ENCODE assay signal across 27 mouse cellular contexts in genomic region chr2:69612716-69613115, GRCm38 (mm10). TPM values are rescaled to one million over a fixed set of nuclear protein-coding genes. Genes with fewer than 3 reads are reported as not detected.
A peak's percentile ranks its signal among the peaks of the same experiment; 100 is the strongest.
DNase-seq lines count a peak whose midpoint lies in the region; ATAC-seq and TF ChIP-seq lines count a peak whose summit lies in the region.
"Had no signal": no experiment of that assay in that cellular context is flagged by ENCODE, and none has a peak within 500 bp of the region (broad histone marks: within the 10 kb centered on the region; RNA-seq: fewer than 3 reads in every experiment).

No protein-coding gene starts in this region.

- H3K4me3 ChIP-seq in heart, embryonic 12.5 days: no peak overlapping the region
- 0 out of 2 replicates have a peak overlapping the region, but pooled peaks have one; percentile 21 for H3K4me3 ChIP-seq in midbrain, embryonic 10.5 days
- H3K4me3 ChIP-seq in midbrain, embryonic 15.5 days: no peak overlapping the region
- H3K4me3 ChIP-seq in bone marrow macrophage, adult 2 months (ENCODE audit: insufficient read depth, low read length): no peak overlapping the region
- H3K4me3 ChIP-seq in intestine, postnatal 0 days (ENCODE audit: low read depth, low read length): no peak overlapping the region
- H3K4me3 ChIP-seq: gastrocnemius, adult 2 months; hindbrain, embryonic 12.5 days; limb, embryonic 13.5 days; liver, embryonic 12.5 days; myocyte; neural tube, embryonic 13.5 days; stomach, embryonic 15.5 days had no signal

- peaks cover 7% of the 10 kb centered on the region for H3K4me1 ChIP-seq in heart, embryonic 12.5 days (replicated peaks)
- H3K4me1 ChIP-seq in midbrain, embryonic 10.5 days: peaks cover 12% of the 10 kb centered on the region
- peaks cover 6% of the 10 kb centered on the region; the same call in 1 of the 2 replicates for H3K4me1 ChIP-seq in midbrain, embryonic 15.5 days
- peaks cover 12% of the 10 kb centered on the region for H3K4me1 ChIP-seq in bone marrow macrophage, adult 2 months (ENCODE audit: control insufficient read depth, insufficient read depth, low read length)
- H3K4me1 ChIP-seq in intestine, postnatal 0 days (replicated peaks; ENCODE audit: control insufficient read depth, insufficient read depth, low read length): no peaks in the 10 kb centered on the region
- H3K4me1 ChIP-seq: stomach, embryonic 15.5 days had no signal

- TF ChIP-seq CTCF in bone marrow macrophage, adult 2 months (IDR thresholded peaks at IDR 0.05; ENCODE audit: low read depth, low read length): no peak
- TF ChIP-seq CTCF in intestine, postnatal 0 days (IDR thresholded peaks at IDR 0.05; ENCODE audit: low read depth): no peak

- TF ChIP-seq POLR2A in bone marrow macrophage, adult 2 months (IDR thresholded peaks at IDR 0.05; ENCODE audit: borderline replicate concordance, low read depth, low read length): no peak

- H3K27ac ChIP-seq in heart, embryonic 12.5 days (ENCODE audit: poor library complexity, severe bottlenecking): no peak overlapping the region
- no peak overlapping the region; the same call in 1 of the 2 replicates for H3K27ac ChIP-seq in midbrain, embryonic 10.5 days (replicated peaks)
- H3K27ac ChIP-seq in midbrain, embryonic 15.5 days: no peak overlapping the region
- peak overlapping the region; percentile 62; the same call in 1 of the 2 replicates for H3K27ac ChIP-seq in bone marrow macrophage, adult 2 months (ENCODE audit: insufficient read depth, low read depth, low read length)
- H3K27ac ChIP-seq in intestine, postnatal 0 days (ENCODE audit: low read depth, low read length): peak overlapping the region; percentile 63
- H3K27ac ChIP-seq: gastrocnemius, adult 2 months; hindbrain, embryonic 12.5 days; limb, embryonic 13.5 days; liver, embryonic 12.5 days; neural tube, embryonic 13.5 days; stomach, embryonic 15.5 days had no signal

- 0 out of 2 replicates have a peak, but pooled peaks cover 3% of the 10 kb centered on the region for H3K27me3 ChIP-seq in heart, embryonic 12.5 days (replicated peaks)
- H3K27me3 ChIP-seq in midbrain, embryonic 10.5 days (ENCODE audit: low read depth, poor library complexity, severe bottlenecking): peaks cover 3% of the 10 kb centered on the region; the same call in 1 of the 2 replicates
- H3K27me3 ChIP-seq in midbrain, embryonic 15.5 days (replicated peaks): no peaks in the 10 kb centered on the region
- H3K27me3 ChIP-seq in intestine, postnatal 0 days (replicated peaks; ENCODE audit: control insufficient read depth, insufficient read depth, low read length): no peaks in the 10 kb centered on the region
- H3K27me3 ChIP-seq: hindbrain, embryonic 12.5 days; neural tube, embryonic 13.5 days; Patski; stomach, embryonic 15.5 days had no signal

- ATAC-seq in heart, embryonic 12.5 days (ENCODE audit: insufficient number of reproducible peaks, low FRiP score): no peak
- ATAC-seq in midbrain, embryonic 15.5 days (replicated peaks): no peak
- ATAC-seq in intestine, postnatal 0 days: peak; percentile 14; the same call in 1 of the 2 replicates
- ATAC-seq in megakaryocyte-erythroid progenitor cell, adult 5-6 weeks (replicated peaks; ENCODE audit: low FRiP score, low TSS enrichment, poor library complexity, severe bottlenecking): no peak
- ATAC-seq: activated CD4-positive, CD25-positive, alpha-beta regulatory T cell, adult 4 months; liver, embryonic 12.5 days; midbrain, embryonic 16.5 days; Patski had no signal

- H3K9me3 ChIP-seq in heart, embryonic 12.5 days (replicated peaks): no peaks in the 10 kb centered on the region
- no peaks in the 10 kb centered on the region for H3K9me3 ChIP-seq in midbrain, embryonic 10.5 days (replicated peaks)
- no peaks in the 10 kb centered on the region for H3K9me3 ChIP-seq in midbrain, embryonic 15.5 days
- no peaks in the 10 kb centered on the region for H3K9me3 ChIP-seq in intestine, postnatal 0 days (ENCODE audit: control insufficient read depth)
- H3K9me3 ChIP-seq: G1E; hindbrain, embryonic 12.5 days; limb, embryonic 13.5 days; liver, embryonic 12.5 days; neural tube, embryonic 13.5 days; stomach, embryonic 15.5 days had no signal

- peak overlapping the region; percentile 30; the same call in 1 of the 2 replicates for H3K4me2 ChIP-seq in heart, embryonic 12.5 days
- H3K4me2 ChIP-seq in midbrain, embryonic 15.5 days: no peak overlapping the region
- H3K4me2 ChIP-seq in intestine, postnatal 0 days (replicated peaks; ENCODE audit: low read depth): no peak overlapping the region
- H3K4me2 ChIP-seq: hindbrain, embryonic 12.5 days; neural tube, embryonic 13.5 days; stomach, embryonic 15.5 days had no signal

- no peak for DNase-seq in heart, adult 8-10 months (ENCODE audit: low spot score)
- DNase-seq in midbrain, embryonic 10.5 days (ENCODE audit: low spot score): no peak
- DNase-seq in gastrocnemius, postnatal 10 days: no peak
- DNase-seq: adrenal gland, adult 8-10 months; cerebellum, adult 18-20 months; cerebellum, postnatal 36 days; gastrocnemius, adult 2 months; lung, adult 18-20 months; right cerebral cortex, postnatal 4 days; thymus, adult 2 months; thymus, postnatal 4 days had no signal

- H3K9ac ChIP-seq in heart, embryonic 12.5 days: no peak overlapping the region
- H3K9ac ChIP-seq in midbrain, embryonic 15.5 days: no peak overlapping the region
- no peak overlapping the region for H3K9ac ChIP-seq in intestine, postnatal 0 days (ENCODE audit: low read depth, low read length)
- H3K9ac ChIP-seq: hindbrain, embryonic 12.5 days; limb, embryonic 13.5 days; liver, embryonic 12.5 days; neural tube, embryonic 13.5 days; stomach, embryonic 15.5 days had no signal

- WGBS in heart, embryonic 12.5 days: 52% methylated on average over 9 of the region's 9 CpGs
- 37% methylated on average over 9 of the region's 9 CpGs for WGBS in midbrain, embryonic 10.5 days
- WGBS in midbrain, embryonic 15.5 days: 43% methylated on average over 9 of the region's 9 CpGs
- WGBS in intestine, postnatal 0 days: 18% methylated on average over 9 of the region's 9 CpGs

- no peaks in the 10 kb centered on the region for H3K36me3 ChIP-seq in heart, embryonic 12.5 days
- H3K36me3 ChIP-seq in midbrain, embryonic 10.5 days: no peaks in the 10 kb centered on the region
- H3K36me3 ChIP-seq in midbrain, embryonic 15.5 days (replicated peaks): no peaks in the 10 kb centered on the region
- H3K36me3 ChIP-seq in intestine, postnatal 0 days (ENCODE audit: control insufficient read depth, insufficient read depth): no peaks in the 10 kb centered on the region
- H3K36me3 ChIP-seq: G1E; hindbrain, embryonic 12.5 days; limb, embryonic 13.5 days; liver, embryonic 12.5 days; neural tube, embryonic 13.5 days; stomach, embryonic 15.5 days had no signal

RNA-seq across cellular contexts. Expression of gene Lrp2, which starts 26.9 kb away (rescaled TPM):
- 0.74 and 0.78 TPM in 2 replicates for polyA plus RNA-seq in heart, embryonic 12.5 days (2016; fragmentation: Nextera tagmentation; extraction: Ambion mirVana)
- 1 to 10 TPM in 3 of 4 experiments, under 1 TPM in 1; 0.57 to 1.6 (median 1.1) TPM for total RNA-seq in heart, adult 8-10 months (2022)
- polyA plus RNA-seq in midbrain, embryonic 10.5 days (2016; fragmentation: Nextera tagmentation; extraction: Ambion mirVana): 2.8 and 3.4 TPM in 2 replicates
- polyA plus RNA-seq in midbrain, embryonic 15.5 days (2015; fragmentation: Nextera tagmentation; extraction: Ambion mirVana): 1.2 TPM in 2 replicates
- polyA plus RNA-seq in bone marrow macrophage, adult 2 months (2012; ENCODE audit: insufficient read depth, insufficient read length, missing spikeins): not detected in 2 replicates
- 1.6 TPM in 2 replicates for polyA plus RNA-seq in intestine, postnatal 0 days (2015; fragmentation: Nextera tagmentation; extraction: Ambion mirVana)
- not detected in 2 replicates for total RNA-seq in megakaryocyte-erythroid progenitor cell, adult 5-6 weeks (2014; fragmentation: Nextera tagmentation)
- total RNA-seq in megakaryocyte-erythroid progenitor cell, adult 5-6 weeks (2017): not detected in 2 replicates
- total RNA-seq in gastrocnemius, postnatal 10 days (2021): under 1 TPM in 1 of 2 experiments, not detected in 1; 0.02 TPM
- total RNA-seq: gastrocnemius, adult 2 months had no signal
- polyA plus RNA-seq: G1E had no signal

RNA-seq across cellular contexts. Expression of gene Bbs5, which starts 34.3 kb away (rescaled TPM):
- 13.1 and 16.8 TPM in 2 replicates for polyA plus RNA-seq in heart, embryonic 12.5 days (2016; fragmentation: Nextera tagmentation; extraction: Ambion mirVana)
- total RNA-seq in heart, adult 8-10 months (2022): 1 to 10 TPM; 3.6 to 4.7 (median 4.3) TPM
- polyA plus RNA-seq in midbrain, embryonic 10.5 days (2016; fragmentation: Nextera tagmentation; extraction: Ambion mirVana): 13.8 and 14.6 TPM in 2 replicates
- 20.3 and 25.2 TPM in 2 replicates for polyA plus RNA-seq in midbrain, embryonic 15.5 days (2015; fragmentation: Nextera tagmentation; extraction: Ambion mirVana)
- polyA plus RNA-seq in bone marrow macrophage, adult 2 months (2012; ENCODE audit: insufficient read depth, insufficient read length, missing spikeins): 5.7 and 6.5 TPM in 2 replicates
- 5.0 and 6.1 TPM in 2 replicates for polyA plus RNA-seq in intestine, postnatal 0 days (2015; fragmentation: Nextera tagmentation; extraction: Ambion mirVana)
- total RNA-seq in megakaryocyte-erythroid progenitor cell, adult 5-6 weeks (2014; fragmentation: Nextera tagmentation): 1.4 and 4.1 TPM in 2 replicates
- total RNA-seq in megakaryocyte-erythroid progenitor cell, adult 5-6 weeks (2017): 1.6 and 8.2 TPM in 2 replicates
- 1 to 10 TPM; 4.0 to 4.3 TPM for total RNA-seq in gastrocnemius, postnatal 10 days (2021)

RNA-seq across cellular contexts. Expression of gene Klhl41, which starts 57.2 kb away (rescaled TPM):
- 16.6 and 17.3 TPM in 2 replicates for polyA plus RNA-seq in heart, embryonic 12.5 days (2016; fragmentation: Nextera tagmentation; extraction: Ambion mirVana)
- total RNA-seq in heart, adult 8-10 months (2022): 10 to 100 TPM; 85.6 to 96.6 (median 88.1) TPM
- polyA plus RNA-seq in midbrain, embryonic 10.5 days (2016; fragmentation: Nextera tagmentation; extraction: Ambion mirVana): 0.09 and 0.15 TPM in 2 replicates
- 0.23 and 0.37 TPM in 2 replicates for polyA plus RNA-seq in midbrain, embryonic 15.5 days (2015; fragmentation: Nextera tagmentation; extraction: Ambion mirVana)
- polyA plus RNA-seq in bone marrow macrophage, adult 2 months (2012; ENCODE audit: insufficient read depth, insufficient read length, missing spikeins): not detected in 2 replicates
- polyA plus RNA-seq in intestine, postnatal 0 days (2015; fragmentation: Nextera tagmentation; extraction: Ambion mirVana): 0.07 TPM in 1 of 2 replicates, not detected in the other
- not detected in 2 replicates for total RNA-seq in megakaryocyte-erythroid progenitor cell, adult 5-6 weeks (2014; fragmentation: Nextera tagmentation)
- not detected in 2 replicates for total RNA-seq in megakaryocyte-erythroid progenitor cell, adult 5-6 weeks (2017)
- 100 to 1,000 TPM; 508 to 520 TPM for total RNA-seq in gastrocnemius, postnatal 10 days (2021)
- total RNA-seq: G1E; megakaryocyte progenitor cell, adult 5-6 weeks had no signal
- polyA plus RNA-seq: activated CD4-positive, CD25-positive, alpha-beta regulatory T cell, adult 4 months; G1E had no signal

Comparison
In these comparisons a context has a peak if more than half of its experiments do, and no peak if none do; other contexts are left out.
1. H3K27ac ChIP-seq: peak in bone marrow macrophage, adult 2 months (single experiment) and intestine, postnatal 0 days (single experiment); none in heart, embryonic 12.5 days (single experiment), midbrain, embryonic 10.5 days (single experiment) and midbrain, embryonic 15.5 days (single experiment).
2. RNA of gene Klhl41, which starts 57.2 kb away (polyA plus RNA-seq): 16.6 to 17.3 TPM in heart, embryonic 12.5 days; 0.23 to 0.37 TPM in midbrain, embryonic 15.5 days, 0.09 to 0.15 TPM in midbrain, embryonic 10.5 days, not detected in bone marrow macrophage, adult 2 months and 0.07 TPM in intestine, postnatal 0 days; every median in the first group is over 10 times any median in the second.